ENCODE assay signal across 25 mouse cellular contexts in the genomic region with DNA sequence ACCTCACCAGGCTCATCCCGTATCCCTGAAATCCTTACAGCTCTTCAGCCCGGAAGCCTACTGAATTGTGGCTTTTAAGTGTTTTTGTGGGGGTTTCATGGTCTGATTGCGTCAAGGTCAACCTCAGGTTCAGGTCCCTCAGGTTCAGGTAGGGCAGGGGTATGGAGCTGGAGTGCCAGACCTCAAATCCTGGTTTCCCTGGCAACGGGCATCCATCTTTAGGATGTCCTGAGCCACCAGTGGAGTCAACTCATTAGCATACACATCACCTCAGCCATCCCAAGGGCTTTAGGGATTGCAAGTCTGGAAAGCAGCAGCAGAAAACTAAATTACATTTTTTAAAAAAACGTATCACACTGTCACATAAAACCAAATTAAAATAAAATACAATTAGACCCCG. TPM values are rescaled to one million over a fixed set of nuclear protein-coding genes. Genes with fewer than 3 reads are reported as not detected.
DNase-seq lines count a peak whose midpoint lies in the region; ATAC-seq lines count a peak whose summit lies in the region.
"Had no signal": no experiment of that assay in that cellular context is flagged by ENCODE, and none has a peak within 500 bp of the region (broad histone marks: within the 10 kb centered on the region; RNA-seq: fewer than 3 reads in every experiment).

No protein-coding gene starts in this region.

- WGBS in forebrain, embryonic 15.5 days: 62% methylated on average over 6 of the region's 6 CpGs
- WGBS in forebrain, embryonic 14.5 days: 70% methylated on average over 6 of the region's 6 CpGs
- WGBS in hindbrain, embryonic 12.5 days: 44% methylated on average over 6 of the region's 6 CpGs
- 67% methylated on average over 6 of the region's 6 CpGs for WGBS in midbrain, embryonic 11.5 days
- WGBS in neural tube, embryonic 13.5 days: 40% methylated on average over 6 of the region's 6 CpGs

- intact Hi-C loops in left cerebral cortex, postnatal 14 days (cut with DNase I): no loop called here

- H3K9ac ChIP-seq in forebrain, embryonic 15.5 days (replicated peaks): no peak overlapping the region
- H3K9ac ChIP-seq in forebrain, embryonic 14.5 days (ENCODE audit: low read length): no peak overlapping the region
- H3K9ac ChIP-seq in hindbrain, embryonic 12.5 days: no peak overlapping the region
- no peak overlapping the region for H3K9ac ChIP-seq in midbrain, embryonic 11.5 days (ENCODE audit: low read length)
- no peak overlapping the region for H3K9ac ChIP-seq in neural tube, embryonic 13.5 days
- H3K9ac ChIP-seq: intestine, embryonic 15.5 days; limb, embryonic 12.5 days; liver, embryonic 12.5 days; stomach, embryonic 15.5 days had no signal

- no peaks in the 10 kb centered on the region for H3K9me3 ChIP-seq in forebrain, embryonic 15.5 days
- H3K9me3 ChIP-seq in forebrain, embryonic 14.5 days (replicated peaks; ENCODE audit: control insufficient read depth, low read length): no peaks in the 10 kb centered on the region
- no peaks in the 10 kb centered on the region for H3K9me3 ChIP-seq in hindbrain, embryonic 12.5 days (replicated peaks)
- H3K9me3 ChIP-seq in midbrain, embryonic 11.5 days (ENCODE audit: control insufficient read depth, low read length): no peaks in the 10 kb centered on the region
- H3K9me3 ChIP-seq in neural tube, embryonic 13.5 days: no peaks in the 10 kb centered on the region
- H3K9me3 ChIP-seq: G1E; intestine, embryonic 15.5 days; liver, embryonic 12.5 days; stomach, embryonic 15.5 days had no signal

- no peak for DNase-seq in forebrain, embryonic 14.5 days (ENCODE audit: low spot score)
- DNase-seq in midbrain, embryonic 11.5 days (ENCODE audit: low spot score, missing footprints): peak; percentile 89
- no peak for DNase-seq in left cerebral cortex, adult 11 months (ENCODE audit: low spot score)
- DNase-seq in left cerebral cortex, postnatal 14 days (ENCODE audit: low spot score in 2 of 2): no peak
- no peak for DNase-seq in cerebellum, postnatal 36 days
- DNase-seq: adrenal gland, postnatal 25 days; cerebellum, adult 11-12 months; cerebellum, postnatal 25 days; gastrocnemius, adult 2 months; heart, postnatal 36 days; kidney, postnatal 36 days; layer of hippocampus, adult 9-11 months; lung, adult 2 months; lung, postnatal 36 days; right cerebral cortex, postnatal 25 days; thymus, adult 2 months had no signal

- H3K4me2 ChIP-seq in forebrain, embryonic 15.5 days (replicated peaks): no peak overlapping the region
- H3K4me2 ChIP-seq in forebrain, embryonic 14.5 days (ENCODE audit: low read length): no peak overlapping the region
- H3K4me2 ChIP-seq in hindbrain, embryonic 12.5 days (replicated peaks): no peak overlapping the region
- H3K4me2 ChIP-seq in midbrain, embryonic 11.5 days: no peak overlapping the region
- no peak overlapping the region for H3K4me2 ChIP-seq in neural tube, embryonic 13.5 days
- H3K4me2 ChIP-seq: intestine, embryonic 15.5 days; liver, embryonic 12.5 days had no signal

- H3K36me3 ChIP-seq in forebrain, embryonic 15.5 days: no peaks in the 10 kb centered on the region
- H3K36me3 ChIP-seq in forebrain, embryonic 14.5 days (ENCODE audit: control insufficient read depth, insufficient read depth, low read length): no peaks in the 10 kb centered on the region
- no peaks in the 10 kb centered on the region for H3K36me3 ChIP-seq in hindbrain, embryonic 12.5 days
- H3K36me3 ChIP-seq in midbrain, embryonic 11.5 days (ENCODE audit: control insufficient read depth, insufficient read depth, low read length): no peaks in the 10 kb centered on the region
- H3K36me3 ChIP-seq in neural tube, embryonic 13.5 days: no peaks in the 10 kb centered on the region
- H3K36me3 ChIP-seq: G1E; intestine, embryonic 15.5 days; limb, embryonic 12.5 days; liver, embryonic 12.5 days; stomach, embryonic 15.5 days had no signal

- no peak overlapping the region for H3K4me3 ChIP-seq in forebrain, embryonic 15.5 days
- H3K4me3 ChIP-seq in forebrain, embryonic 14.5 days (ENCODE audit: low read depth, low read length): no peak overlapping the region
- H3K4me3 ChIP-seq in hindbrain, embryonic 12.5 days: no peak overlapping the region
- no peak overlapping the region for H3K4me3 ChIP-seq in midbrain, embryonic 11.5 days (ENCODE audit: low read depth, low read length)
- H3K4me3 ChIP-seq in neural tube, embryonic 13.5 days: no peak overlapping the region
- H3K4me3 ChIP-seq: intestine, embryonic 15.5 days; limb, embryonic 12.5 days; liver, embryonic 12.5 days; stomach, embryonic 15.5 days had no signal

- H3K27me3 ChIP-seq in forebrain, embryonic 15.5 days: no peaks in the 10 kb centered on the region
- no peaks in the 10 kb centered on the region for H3K27me3 ChIP-seq in forebrain, embryonic 14.5 days (replicated peaks; ENCODE audit: control insufficient read depth, insufficient read depth, low read length)
- H3K27me3 ChIP-seq in hindbrain, embryonic 12.5 days: 0 out of 2 replicates have a peak, but pooled peaks cover 2% of the 10 kb centered on the region
- H3K27me3 ChIP-seq in midbrain, embryonic 11.5 days (ENCODE audit: control insufficient read depth, insufficient read depth, low read length): no peaks in the 10 kb centered on the region
- peaks cover 9% of the 10 kb centered on the region; the same call in 1 of the 2 replicates for H3K27me3 ChIP-seq in neural tube, embryonic 13.5 days
- H3K27me3 ChIP-seq: intestine, embryonic 15.5 days; liver, embryonic 12.5 days; stomach, embryonic 15.5 days had no signal

- ATAC-seq in forebrain, embryonic 15.5 days (replicated peaks): 0 out of 2 replicates have a peak, but pooled peaks have one; percentile 17
- no peak for ATAC-seq in forebrain, embryonic 14.5 days
- peak; percentile 68 for ATAC-seq in hindbrain, embryonic 12.5 days (ENCODE audit: low FRiP score)
- ATAC-seq in midbrain, embryonic 11.5 days (ENCODE audit: low FRiP score): peak; percentile 47; the same call in 1 of the 2 replicates
- 0 out of 2 replicates have a peak, but pooled peaks have one; percentile 42 for ATAC-seq in neural tube, embryonic 13.5 days (ENCODE audit: low read depth)
- ATAC-seq: intestine, embryonic 15.5 days; liver, embryonic 12.5 days had no signal

- H3K27ac ChIP-seq in forebrain, embryonic 15.5 days (replicated peaks): no peak overlapping the region; the same call in 1 of the 2 replicates
- no peak overlapping the region for H3K27ac ChIP-seq in forebrain, embryonic 14.5 days (ENCODE audit: low read depth, low read length)
- H3K27ac ChIP-seq in hindbrain, embryonic 12.5 days: no peak overlapping the region
- H3K27ac ChIP-seq in midbrain, embryonic 11.5 days (ENCODE audit: low read depth, low read length): no peak overlapping the region
- no peak overlapping the region for H3K27ac ChIP-seq in neural tube, embryonic 13.5 days (replicated peaks)
- H3K27ac ChIP-seq: gastrocnemius, adult 2 months; intestine, embryonic 15.5 days; limb, embryonic 12.5 days; liver, embryonic 12.5 days; stomach, embryonic 15.5 days had no signal

- H3K4me1 ChIP-seq in forebrain, embryonic 15.5 days: peaks cover 29% of the 10 kb centered on the region
- peaks cover 14% of the 10 kb centered on the region for H3K4me1 ChIP-seq in forebrain, embryonic 14.5 days (ENCODE audit: control insufficient read depth, insufficient read depth, low read length)
- H3K4me1 ChIP-seq in hindbrain, embryonic 12.5 days: peaks cover 24% of the 10 kb centered on the region
- peaks cover 17% of the 10 kb centered on the region for H3K4me1 ChIP-seq in midbrain, embryonic 11.5 days (ENCODE audit: control insufficient read depth, insufficient read depth, low read length)
- peaks cover 34% of the 10 kb centered on the region for H3K4me1 ChIP-seq in neural tube, embryonic 13.5 days (replicated peaks)
- H3K4me1 ChIP-seq: intestine, embryonic 15.5 days; liver, embryonic 12.5 days; stomach, embryonic 15.5 days had no signal

RNA-seq across cellular contexts. Expression of a gene that starts 28.1 kb away (rescaled TPM):
- 0.42 and 0.52 TPM in 2 replicates for polyA plus RNA-seq in forebrain, embryonic 15.5 days (2015; fragmentation: Nextera tagmentation; extraction: Ambion mirVana)
- polyA plus RNA-seq in forebrain, embryonic 14.5 days (2014; fragmentation: Nextera tagmentation; extraction: Ambion mirVana): 0.27 and 0.45 TPM in 2 replicates
- 1.1 and 1.3 TPM in 2 replicates for polyA plus RNA-seq in hindbrain, embryonic 12.5 days (2016; fragmentation: Nextera tagmentation; extraction: Ambion mirVana)
- polyA plus RNA-seq in midbrain, embryonic 11.5 days (2014; fragmentation: Nextera tagmentation; extraction: Ambion mirVana): 0.19 and 0.46 TPM in 2 replicates
- polyA plus RNA-seq in neural tube, embryonic 13.5 days (2015; fragmentation: Nextera tagmentation; extraction: Ambion mirVana): 0.77 and 0.90 TPM in 2 replicates
- 1 to 10 TPM; 2.2 to 4.3 TPM for total RNA-seq in left cerebral cortex, postnatal 14 days (2021)
- polyA plus RNA-seq: G1E had no signal

RNA-seq across cellular contexts. Expression of a gene that starts 44.3 kb away (rescaled TPM):
- polyA plus RNA-seq in forebrain, embryonic 15.5 days (2015; fragmentation: Nextera tagmentation; extraction: Ambion mirVana): 114 and 118 TPM in 2 replicates
- polyA plus RNA-seq in forebrain, embryonic 14.5 days (2014; fragmentation: Nextera tagmentation; extraction: Ambion mirVana): 140 and 145 TPM in 2 replicates
- 105 and 106 TPM in 2 replicates for polyA plus RNA-seq in hindbrain, embryonic 12.5 days (2016; fragmentation: Nextera tagmentation; extraction: Ambion mirVana)
- 142 and 144 TPM in 2 replicates for polyA plus RNA-seq in midbrain, embryonic 11.5 days (2014; fragmentation: Nextera tagmentation; extraction: Ambion mirVana)
- polyA plus RNA-seq in neural tube, embryonic 13.5 days (2015; fragmentation: Nextera tagmentation; extraction: Ambion mirVana): 109 and 110 TPM in 2 replicates
- 10 to 100 TPM; 38.8 to 39.9 TPM for total RNA-seq in left cerebral cortex, postnatal 14 days (2021)

RNA-seq across cellular contexts. Expression of a gene that starts 50.0 kb away (rescaled TPM):
- 0.27 TPM in 1 of 2 replicates, not detected in the other for polyA plus RNA-seq in forebrain, embryonic 15.5 days (2015; fragmentation: Nextera tagmentation; extraction: Ambion mirVana)
- polyA plus RNA-seq in forebrain, embryonic 14.5 days (2014; fragmentation: Nextera tagmentation; extraction: Ambion mirVana): not detected in 2 replicates
- not detected in 2 replicates for polyA plus RNA-seq in hindbrain, embryonic 12.5 days (2016; fragmentation: Nextera tagmentation; extraction: Ambion mirVana)
- polyA plus RNA-seq in midbrain, embryonic 11.5 days (2014; fragmentation: Nextera tagmentation; extraction: Ambion mirVana): not detected in 2 replicates
- 0.07 and 0.08 TPM in 2 replicates for polyA plus RNA-seq in neural tube, embryonic 13.5 days (2015; fragmentation: Nextera tagmentation; extraction: Ambion mirVana)
- not detected for total RNA-seq in left cerebral cortex, postnatal 14 days (2021)
- total RNA-seq: adrenal gland, postnatal 25 days; gastrocnemius, adult 2 months; heart, postnatal 36 days; left cerebral cortex, adult 8-10 months had no signal
- polyA plus RNA-seq: G1E had no signal
